Mouse (Mus musculus) MEL (cell line): Measurements from ENCODE around the gene Zbtb7a. TPM values are rescaled to one million over a fixed set of nuclear protein-coding genes. Genes with fewer than 3 reads are reported as not detected.
"Not testable (repeated sequence)": the region's sequence is repeated elsewhere in the genome, so short reads cannot be mapped to it uniquely, and the experiment has no call there.

ENCODE experiments used
- DNase-seq: peaks from one replicate; pipeline ENCODE4 v3.0.0; 2011; ENCODE audit warnings: low read depth, low spot score
- H3K27ac ChIP-seq: 2 replicates; pipeline ENCODE4 v1.5.1; 2012; ENCODE audit warnings: low read depth, mild to moderate bottlenecking, control low read depth, low read length, moderate library complexity; ENCODE audit not compliant: control insufficient read depth
- H3K27me3 ChIP-seq, 2 experiments: fragments of 150-350 bp in 1 of 2; sonication (generic) in 1 of 2; 2 replicates each; pipeline ENCODE4 v1.6.1; 2012; ENCODE audit warnings: low read length in 2 of 2, mild to moderate bottlenecking in 2 of 2, improper control_type of control experiment in 1 of 2, moderate library complexity in 1 of 2; ENCODE audit not compliant: insufficient read depth in 2 of 2, control insufficient read depth in 1 of 2
- H3K36me3 ChIP-seq, 2 experiments: 2 replicates each; pipeline ENCODE4 v1.6.1; 2012 to 2014; ENCODE audit warnings: low read length in 2 of 2, improper control_type of control experiment in 1 of 2, inconsistent platforms in 1 of 2, mild to moderate bottlenecking in 1 of 2; ENCODE audit not compliant: insufficient read depth in 2 of 2, control insufficient read depth in 1 of 2
- H3K4me1 ChIP-seq, 2 experiments: fragments of 150-350 bp in 1 of 2; sonication (generic) in 1 of 2; 2 replicates each; pipeline ENCODE4 v1.6.1; 2012; ENCODE audit warnings: low read length in 2 of 2, improper control_type of control experiment in 1 of 2, mild to moderate bottlenecking in 1 of 2; ENCODE audit not compliant: insufficient read depth in 2 of 2, control insufficient read depth in 1 of 2
- H3K4me3 ChIP-seq, 2 experiments: fragments of 150-350 bp in 1 of 2; sonication (generic) in 1 of 2; 2 replicates each; pipeline ENCODE4 v1.5.1; 2012; ENCODE audit warnings: low read depth in 2 of 2, low read length in 2 of 2, mild to moderate bottlenecking in 2 of 2, moderate library complexity in 2 of 2, control low read depth in 1 of 2, improper control_type of control experiment in 1 of 2; ENCODE audit not compliant: control insufficient read depth in 1 of 2, insufficient read depth in 1 of 2
- H3K79me2 ChIP-seq: 2 replicates; pipeline ENCODE4 v1.6.1; 2012; ENCODE audit warnings: mild to moderate bottlenecking, low read length, moderate library complexity; ENCODE audit not compliant: control insufficient read depth, poor library complexity, insufficient read depth
- H3K9ac ChIP-seq: 2 replicates; pipeline ENCODE4 v1.6.1; 2012; ENCODE audit warnings: low read depth, mild to moderate bottlenecking, control low read depth, low read length, moderate library complexity; ENCODE audit not compliant: control insufficient read depth, poor library complexity, severe bottlenecking
- H3K9me3 ChIP-seq: fragments of 150-350 bp; sonication (generic); replicated peaks from 2 replicates; pipeline ENCODE4 v1.6.1; 2012; ENCODE audit warnings: mild to moderate bottlenecking, low read length, improper control_type of control experiment, moderate library complexity; ENCODE audit not compliant: insufficient read depth
- BHLHE40 ChIP-seq: IDR thresholded peaks from 2 replicates; pipeline ENCODE4 v1.6.1; 2012; ENCODE audit warnings: low read depth, mild to moderate bottlenecking, inconsistent platforms, low read length, improper control_type of control experiment, borderline replicate concordance
- CTCF ChIP-seq, 3 experiments: IDR thresholded peaks in 2 of 3; conservative IDR thresholded peaks in 1 of 3; 2 replicates each; pipeline ENCODE4 v1.5.1; 2011 to 2012; ENCODE audit warnings: low read length in 3 of 3, low read depth in 2 of 3, mild to moderate bottlenecking in 2 of 3, improper control_type of control experiment in 1 of 3, inconsistent platforms in 1 of 3, mixed read lengths in 1 of 3, moderate library complexity in 1 of 3; ENCODE audit not compliant: control insufficient read depth in 1 of 3, insufficient read depth in 1 of 3, poor library complexity in 1 of 3, severe bottlenecking in 1 of 3
- EP300 ChIP-seq, 2 experiments: IDR thresholded peaks; 2 replicates each; pipeline ENCODE4 v1.6.1; 2011; ENCODE audit warnings: improper control_type of control experiment in 2 of 2, low read length in 2 of 2, low read depth in 1 of 2, mild to moderate bottlenecking in 1 of 2
- ETS1 ChIP-seq: IDR thresholded peaks from 2 replicates; pipeline ENCODE4 v1.6.1; 2012; ENCODE audit warnings: low read depth, mild to moderate bottlenecking, inconsistent platforms, low read length, improper control_type of control experiment, moderate library complexity
- HCFC1 ChIP-seq: IDR thresholded peaks from 2 replicates; pipeline ENCODE4 v1.6.1; 2012; ENCODE audit warnings: low read depth, mild to moderate bottlenecking, inconsistent platforms, low read length, improper control_type of control experiment, moderate library complexity
- KAT2A ChIP-seq: conservative IDR thresholded peaks from 2 replicates; pipeline ENCODE4 v1.6.1; 2012; ENCODE audit warnings: low read depth, low read length, improper control_type of control experiment, inconsistent platforms
- MEF2A ChIP-seq: IDR thresholded peaks from 2 replicates; pipeline ENCODE4 v1.6.1; 2014; ENCODE audit warnings: low read depth, mild to moderate bottlenecking, inconsistent platforms, low read length, improper control_type of control experiment; ENCODE audit not compliant: poor library complexity, insufficient replicate concordance, severe bottlenecking; ENCODE audit errors: extremely low read depth
- MYB ChIP-seq: IDR thresholded peaks from 2 replicates; pipeline ENCODE4 v1.6.1; 2011; ENCODE audit warnings: mild to moderate bottlenecking, low read depth, low read length, improper control_type of control experiment
- SMC3 ChIP-seq: IDR thresholded peaks from 2 replicates; pipeline ENCODE4 v1.6.1; 2011; ENCODE audit warnings: low read depth, low read length, improper control_type of control experiment
- TAL1 ChIP-seq: IDR thresholded peaks from 2 replicates; pipeline ENCODE4 v1.6.1; 2012; ENCODE audit warnings: mild to moderate bottlenecking, inconsistent platforms, low read length, moderate library complexity, mixed read lengths
- TCF12 ChIP-seq: IDR thresholded peaks from 2 replicates; pipeline ENCODE4 v1.6.1; 2014; ENCODE audit warnings: low read depth, mild to moderate bottlenecking, inconsistent platforms, low read length, improper control_type of control experiment, moderate library complexity
- USF1 ChIP-seq: IDR thresholded peaks from 2 replicates; pipeline ENCODE4 v1.6.1; 2014; ENCODE audit warnings: low read depth, mild to moderate bottlenecking, inconsistent platforms, low read length, improper control_type of control experiment, moderate library complexity
- USF2 ChIP-seq, 2 experiments: IDR thresholded peaks; 2 replicates each; pipeline ENCODE4 v1.6.1; 2011 to 2012; ENCODE audit warnings: improper control_type of control experiment in 2 of 2, low read length in 2 of 2, borderline replicate concordance in 1 of 2, inconsistent platforms in 1 of 2, low read depth in 1 of 2, mild to moderate bottlenecking in 1 of 2; ENCODE audit not compliant: insufficient read depth in 1 of 2
- ZC3H11A ChIP-seq: IDR thresholded peaks from 2 replicates; pipeline ENCODE4 v1.6.1; 2012; ENCODE audit warnings: low read depth, mild to moderate bottlenecking, inconsistent platforms, low read length, improper control_type of control experiment
- ZKSCAN1 ChIP-seq: IDR thresholded peaks from 2 replicates; pipeline ENCODE4 v1.6.1; 2012; ENCODE audit warnings: low read depth, mild to moderate bottlenecking, inconsistent platforms, low read length, improper control_type of control experiment, moderate library complexity
- ZMIZ1 ChIP-seq: IDR thresholded peaks from 2 replicates; pipeline ENCODE4 v1.6.1; 2012; ENCODE audit warnings: low read depth, mild to moderate bottlenecking, inconsistent platforms, low read length, improper control_type of control experiment, moderate library complexity
- ZNF384 ChIP-seq: IDR thresholded peaks from 2 replicates; pipeline ENCODE4 v1.6.1; 2012; ENCODE audit warnings: low read depth, mild to moderate bottlenecking, inconsistent platforms, low read length, improper control_type of control experiment
- polyA plus RNA-seq, 2 experiments: library from polyadenylated mRNA; stranded (reverse) in 1 of 2; unstranded in 1 of 2; fragments of >175 nt in 1 of 2; fragments of >200 nt in 1 of 2; gene quantifications; 2 replicates each; pipeline versions ENCODE4 v1.2.1 to v1.2.4; 2012; ENCODE audit warnings: low replicate concordance in 2 of 2, low read depth in 1 of 2; ENCODE audit not compliant: insufficient read length in 2 of 2, insufficient read depth in 1 of 2, missing spikeins in 1 of 2
- total RNA-seq: library from RNA; depleted of rRNA; stranded (reverse); fragments of 300-350 nt; gene quantifications from 2 replicates; pipeline ENCODE4 v1.2.3, GENCODE M21; 2012

The Zbtb7a gene
- total and polyA plus RNA-seq, 3 experiments: 25.3 to 45.4 (median 40.6) TPM

- TF ChIP-seq MEF2A (no peak), EP300 (IDR thresholded peaks at IDR 0.05; ENCODE audit: low read depth in 1 of 2, low read length in 2 of 2) (no peak), ZKSCAN1 (no peak), BHLHE40 (no peak), KAT2A (no peak), USF1 (peak; percentile 85), ZC3H11A (no peak), CTCF (IDR thresholded peaks at IDR 0.05 in 2 of 3, conservative IDR thresholded peaks at IDR 0.05 in 1 of 3; ENCODE audit: control insufficient read depth in 1 of 3, insufficient read depth in 1 of 3, low read depth in 2 of 3, low read length in 3 of 3, poor library complexity in 1 of 3, severe bottlenecking in 1 of 3) (no peak), ETS1 (peak; percentile 32; the same call in 1 of the 2 replicates), USF2 (IDR thresholded peaks at IDR 0.05; ENCODE audit: borderline replicate concordance in 1 of 2, insufficient read depth in 1 of 2, low read depth in 1 of 2, low read length in 2 of 2) (no peak), MYB (no peak), TAL1 (no peak), SMC3 (no peak), TCF12 (peak; percentile 42; the same call in 1 of the 2 replicates), ZNF384 (no peak), ZMIZ1 (peak; percentile 88)
- TF ChIP-seq, all 39 proteins: peak for 17
Observed at GRCm38 (mm10) chr10:81168521-81169244, 33.7 kb downstream of the Zbtb7a start (continued).

- peaks cover 0 to 16% of the 10 kb centered on the region in 2 experiments; a peak in 3 of 4 replicates for H3K4me1 ChIP-seq
- H3K36me3 ChIP-seq: peaks cover 0 to 11% of the 10 kb centered on the region in 2 experiments; a peak in 2 of 4 replicates
- peak overlapping the region; percentile 55 for H3K9ac ChIP-seq
- peak overlapping the region; percentile 61 for H3K27ac ChIP-seq
- H3K79me2 ChIP-seq: peaks cover 21% of the 10 kb centered on the region
- H3K9me3 ChIP-seq, H3K27me3 ChIP-seq: not testable (repeated sequence)
- TF ChIP-seq HCFC1: 0 out of 2 replicates have a peak, but pooled peaks have one; percentile 11
- peak; percentile 67 for DNase-seq
- peak overlapping the region; percentile 65 to 78 for H3K4me3 ChIP-seq
Observed at GRCm38 (mm10) chr10:81169411-81169900, 34.4 kb downstream of the Zbtb7a start.
